Mouse (Mus musculus) natural killer cell, adult 2 months (primary cell): ENCODE measurements around the gene Tacc2.

Experiments used
- DNase-seq, 2 experiments: peaks; one replicate each; pipeline ENCODE4 v3.0.0; 2022; ENCODE audit warnings: low spot score in 2 of 2

The Tacc2 gene

DNA sequence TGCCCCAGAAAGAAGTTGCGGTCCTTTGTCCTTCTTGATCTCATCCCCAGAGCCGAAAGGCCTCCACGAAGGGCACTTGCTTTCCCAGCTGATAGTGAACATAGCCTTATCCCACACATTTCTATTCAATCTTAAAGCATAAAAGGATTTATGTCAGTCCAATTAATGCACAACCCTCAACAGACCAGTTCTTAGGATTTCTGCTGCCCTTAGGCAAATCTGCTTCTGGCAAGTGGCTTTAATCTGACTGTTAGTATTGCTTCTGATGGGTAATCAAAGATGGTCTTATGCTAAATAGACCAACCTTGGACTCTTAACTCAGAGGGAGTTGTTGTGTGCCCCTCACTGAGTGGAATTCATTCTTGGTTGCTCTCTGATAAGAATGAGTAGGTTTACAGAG is 40.4 kb downstream of the Tacc2 start:
- DNase-seq: no peak

DNA sequence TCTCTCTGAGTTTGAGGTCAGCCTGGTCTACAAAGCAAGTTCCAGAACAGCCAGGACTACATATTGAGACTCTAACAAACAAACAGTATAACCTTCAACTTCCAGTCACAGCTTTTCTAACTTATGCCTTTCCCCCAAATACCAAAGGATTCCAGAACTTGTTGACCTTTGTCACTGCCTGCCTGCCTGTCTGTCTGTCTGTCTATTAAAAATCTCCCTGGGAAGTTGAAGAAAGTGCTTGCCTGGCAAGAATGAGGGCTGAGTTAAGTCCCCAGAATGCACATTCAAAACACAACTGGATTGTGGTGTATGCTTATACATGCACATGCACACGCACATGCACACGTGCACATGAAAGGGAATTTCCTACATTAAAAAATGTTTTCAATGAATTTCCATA is 43.8 kb downstream of the Tacc2 start:
- DNase-seq: no peak

DNA sequence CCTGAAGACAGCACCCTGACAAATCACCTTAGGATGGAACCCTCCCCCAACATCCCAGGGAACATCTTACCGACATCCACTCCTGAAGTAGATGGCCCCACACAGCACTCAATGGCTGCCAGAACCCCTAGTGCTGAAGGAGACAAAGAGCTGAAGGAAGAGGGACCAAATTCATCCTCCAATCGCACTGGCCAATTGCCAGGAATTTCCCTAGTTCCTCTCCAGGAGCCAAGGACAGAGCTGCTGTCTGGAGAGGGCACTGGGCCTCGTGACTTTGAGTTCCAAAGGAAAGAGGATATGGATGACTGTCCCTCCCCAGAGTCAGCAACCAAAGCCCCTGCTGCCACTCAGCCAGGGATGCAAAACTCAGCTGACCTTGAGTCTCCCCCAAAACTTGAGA is 44.7 kb downstream of the Tacc2 start:
- DNase-seq: no peak

DNA sequence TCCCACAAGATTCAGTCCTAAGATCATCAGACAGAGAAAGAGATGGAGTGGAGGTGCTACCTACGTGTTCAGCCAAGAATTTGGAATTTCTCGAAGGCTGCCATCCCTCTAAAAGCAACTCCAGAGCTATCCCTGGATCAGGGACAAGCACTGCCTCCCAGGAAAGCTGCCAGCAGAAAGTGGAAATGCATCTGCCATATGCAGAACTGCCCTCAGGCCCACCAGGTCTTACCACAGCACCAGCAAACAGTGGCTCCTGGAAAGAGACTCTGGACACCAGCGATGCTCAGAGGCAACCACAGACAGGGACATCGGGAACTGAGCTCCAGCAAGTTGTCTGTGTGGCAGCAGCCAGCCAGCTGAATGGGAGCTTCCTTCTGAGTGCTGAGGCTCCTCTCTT is 45.1 kb downstream of the Tacc2 start:
- DNase-seq: no peak

DNA sequence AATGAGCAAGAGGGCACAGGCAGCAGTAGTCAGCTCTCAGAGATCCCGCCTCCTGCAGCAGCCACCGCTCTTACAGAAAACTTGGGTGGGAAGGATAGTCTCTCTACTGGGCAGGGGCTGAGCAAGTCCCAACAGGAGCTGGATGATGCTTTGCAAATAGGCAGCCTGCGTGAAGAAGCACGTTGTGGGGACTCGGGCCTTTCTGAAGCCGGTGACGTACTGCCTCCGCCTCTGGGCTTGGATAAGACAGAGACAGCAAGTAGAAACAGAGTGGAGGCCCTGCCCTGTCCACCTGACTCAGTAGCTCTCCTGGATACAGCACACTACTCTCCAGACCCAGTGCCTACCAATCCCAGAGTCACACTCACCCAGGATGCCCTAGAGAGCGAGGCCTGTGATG is 47.1 kb downstream of the Tacc2 start:
- no peak for DNase-seq

DNA sequence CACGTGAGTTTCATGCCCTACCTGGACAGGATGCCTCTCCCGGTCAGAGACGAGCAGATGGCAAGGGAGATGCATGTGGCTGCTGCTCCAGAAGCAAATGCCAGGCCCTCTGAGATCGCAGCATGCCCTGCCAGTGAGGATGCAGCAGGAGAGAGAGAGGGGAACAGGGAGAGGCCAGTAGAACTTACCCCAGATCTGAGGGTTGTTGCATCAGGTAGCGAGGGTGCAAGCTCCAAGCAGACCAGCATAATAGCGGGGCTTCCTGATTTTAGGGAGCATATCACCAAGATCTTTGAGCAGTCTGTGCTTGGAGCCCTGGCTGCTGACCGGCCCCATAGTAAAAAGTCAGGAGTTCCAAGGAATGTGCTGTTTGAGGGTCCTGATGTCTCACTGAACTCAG is 48.1 kb downstream of the Tacc2 start:
- no peak for DNase-seq

DNA sequence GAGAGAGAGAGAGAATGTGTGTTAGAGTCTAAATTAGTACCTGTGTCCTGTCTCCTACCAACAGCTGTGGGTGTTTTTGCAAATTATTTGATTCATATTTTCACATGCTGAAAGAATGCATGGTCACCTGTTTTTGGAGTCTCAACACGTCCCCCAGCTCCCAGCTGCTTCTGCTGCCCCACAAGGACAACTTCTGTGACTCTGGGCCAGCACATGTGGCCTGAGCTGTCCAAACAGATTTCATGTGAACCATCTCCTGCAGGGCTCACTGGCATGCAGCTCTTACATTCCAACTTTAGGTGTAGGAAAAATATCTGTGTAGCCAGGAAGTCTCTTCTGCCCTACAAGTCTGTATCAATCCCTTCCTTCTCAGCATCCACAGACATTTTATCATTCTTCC is 51.4 kb downstream of the Tacc2 start:
- DNase-seq: no peak

DNA sequence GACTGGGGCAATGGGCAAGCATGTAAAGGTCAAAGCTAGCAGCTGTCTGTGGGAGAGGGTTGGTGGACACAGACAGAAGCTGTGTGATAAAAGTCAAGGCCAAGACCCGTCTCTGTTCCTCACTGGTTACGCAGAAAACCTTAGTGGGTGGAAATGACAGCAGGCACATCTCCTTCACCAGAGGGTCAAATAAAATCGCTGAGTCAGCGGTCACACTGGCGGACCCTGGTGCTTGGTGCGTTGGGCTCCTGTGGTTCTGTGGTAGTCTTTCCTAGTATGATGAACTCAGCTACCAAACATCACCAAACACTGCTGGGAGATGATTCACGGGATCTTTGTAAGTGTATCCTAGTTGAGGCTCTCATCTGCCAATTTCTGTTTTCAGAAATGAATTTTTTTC is 52.8 kb downstream of the Tacc2 start:
- DNase-seq: no peak

DNA sequence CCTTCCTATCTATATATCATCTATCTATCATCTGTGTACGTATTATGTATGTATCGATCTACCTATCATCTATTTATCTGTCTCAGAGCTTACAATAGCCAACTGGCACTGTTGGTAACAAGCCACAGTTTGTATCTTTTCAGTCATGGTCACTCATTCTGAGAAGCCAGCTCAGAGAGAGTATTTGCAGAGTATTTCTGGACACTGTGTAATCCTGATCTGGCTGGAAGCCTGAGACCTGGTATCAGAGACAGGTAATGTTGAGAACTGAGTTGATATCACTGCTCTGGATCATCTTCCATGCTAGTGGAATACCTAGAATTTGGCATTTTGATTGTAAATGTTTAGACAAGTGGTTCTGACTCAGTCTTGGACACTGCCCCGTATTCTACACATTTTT is 53.7 kb downstream of the Tacc2 start:
- DNase-seq: no peak

DNA sequence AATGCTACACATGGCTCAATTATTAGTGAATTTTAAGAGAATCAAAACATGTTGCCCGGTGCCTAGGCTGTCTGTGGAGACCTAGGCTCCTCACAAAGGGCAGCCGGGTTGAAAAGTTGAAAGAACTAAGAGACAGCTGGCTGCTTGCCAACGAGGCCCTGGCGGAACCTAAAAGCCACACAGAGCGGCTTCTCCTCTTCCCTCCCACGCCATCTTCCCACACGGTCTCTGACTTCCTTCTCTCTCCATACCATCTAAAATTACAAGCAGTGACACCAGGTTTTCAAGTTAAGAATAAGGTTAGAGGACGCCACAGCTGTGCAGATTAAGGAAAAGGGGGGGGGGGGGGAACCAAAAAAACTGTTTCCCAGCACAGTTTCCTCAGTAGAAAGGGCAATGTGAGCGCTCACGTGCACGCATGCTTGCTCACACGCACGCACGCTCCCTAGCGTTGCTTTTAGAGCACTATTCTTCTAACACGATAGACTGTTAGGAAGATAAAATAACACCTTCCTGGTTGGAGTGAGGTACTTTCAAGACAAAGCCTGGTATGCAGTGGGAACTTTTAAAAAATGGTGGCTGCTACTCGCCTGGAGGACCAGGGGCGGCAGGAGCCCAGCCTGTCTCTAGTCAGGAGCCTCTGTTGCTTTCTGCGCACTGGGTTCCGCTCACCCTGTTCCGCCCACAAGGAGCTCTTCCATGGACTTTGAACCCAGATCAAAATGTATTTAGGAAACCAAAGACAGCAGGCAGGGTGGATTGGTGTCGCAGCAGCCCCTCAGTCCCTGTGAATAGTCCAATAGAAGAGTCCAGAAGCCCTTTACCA is 54.5 kb downstream of the Tacc2 start:
- DNase-seq: peak; percentile 27 to 37

DNA sequence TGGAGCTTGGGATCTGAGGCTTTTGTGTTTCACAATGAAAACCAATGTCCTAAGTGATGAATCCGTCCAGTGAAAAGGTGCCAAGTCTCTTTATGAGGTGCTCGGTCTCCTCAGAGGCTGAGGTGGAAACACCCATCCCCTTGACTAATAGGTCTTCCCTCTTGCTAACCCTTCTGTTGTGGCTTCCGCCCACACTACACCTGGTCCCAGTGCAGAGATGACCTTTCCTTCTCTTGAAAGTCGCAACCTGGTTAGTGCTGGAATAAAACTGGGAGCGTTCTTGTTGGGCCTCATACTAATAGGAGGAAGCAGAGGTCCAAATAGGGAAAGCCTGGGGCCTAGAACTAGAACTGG is 55.1 kb downstream of the Tacc2 start:
- no peak for DNase-seq

DNA sequence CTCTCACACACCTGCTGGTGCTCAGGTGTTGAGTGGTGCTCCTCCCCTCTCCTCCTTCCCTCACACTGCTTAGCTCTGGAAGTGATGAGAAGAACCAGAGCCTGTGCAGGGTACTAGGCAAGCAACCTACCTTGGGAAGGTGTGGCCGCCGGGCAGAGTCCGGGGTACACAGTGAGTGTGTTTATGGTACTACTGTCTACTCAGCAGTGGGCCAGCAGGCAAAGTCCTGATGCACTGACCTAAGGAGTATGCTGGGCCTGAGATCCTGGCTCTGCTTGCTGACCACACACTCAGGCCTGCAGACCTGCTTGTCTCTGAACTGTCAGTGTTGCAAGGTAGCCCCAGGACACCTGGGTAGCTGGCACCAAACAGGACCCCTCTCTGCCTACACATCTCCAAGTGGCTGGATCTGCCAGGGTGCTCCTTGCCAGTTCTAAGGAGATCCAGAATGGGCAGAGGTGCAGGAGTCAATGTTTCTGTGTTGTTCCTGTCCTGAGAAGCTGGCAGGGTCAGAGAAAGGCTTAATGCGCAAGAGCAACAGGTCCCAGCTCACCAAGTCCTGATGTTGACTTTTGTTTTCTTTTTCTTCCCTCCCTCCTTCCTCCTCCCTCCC is 57.1 kb downstream of the Tacc2 start:
- DNase-seq: no peak

DNA sequence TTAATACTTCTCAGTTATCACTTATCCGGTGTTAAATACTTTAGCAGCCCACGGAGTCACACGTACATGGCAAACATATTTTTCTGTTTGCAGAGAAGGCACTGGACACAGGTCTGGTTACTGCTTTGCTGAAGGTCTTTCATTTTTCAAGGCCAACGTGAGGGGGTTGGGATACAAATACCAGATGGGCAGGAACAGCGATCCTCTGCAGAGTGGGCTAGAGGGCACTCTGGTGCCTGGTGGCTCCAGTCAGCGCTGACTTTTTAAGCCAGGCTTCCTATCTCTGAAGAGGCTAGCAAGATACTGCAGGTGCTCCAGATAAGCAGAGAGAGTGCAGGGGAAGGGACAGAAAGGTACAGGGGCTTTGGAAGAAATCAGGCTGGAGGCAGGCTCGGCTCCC is 58.0 kb downstream of the Tacc2 start:
- DNase-seq: no peak

DNA sequence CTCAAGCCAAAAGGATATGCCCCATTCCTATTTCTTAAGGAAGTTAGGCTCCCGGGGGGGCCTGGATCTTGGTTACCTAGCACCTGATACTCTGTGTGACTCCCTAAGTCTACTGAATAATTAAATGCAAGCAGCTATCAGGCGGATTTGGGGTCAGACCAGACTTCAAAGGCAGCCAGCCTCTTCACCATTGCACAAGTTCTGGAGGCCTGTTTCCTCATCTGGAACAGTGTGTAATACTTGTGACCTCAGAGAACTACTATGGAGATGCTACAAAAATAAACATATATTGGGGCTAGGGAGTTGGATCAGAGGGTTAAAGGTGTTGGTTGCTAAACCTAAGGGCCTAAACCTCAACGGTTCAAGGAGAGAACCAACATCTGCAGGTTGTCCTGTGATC is 59.0 kb downstream of the Tacc2 start:
- no peak for DNase-seq

DNA sequence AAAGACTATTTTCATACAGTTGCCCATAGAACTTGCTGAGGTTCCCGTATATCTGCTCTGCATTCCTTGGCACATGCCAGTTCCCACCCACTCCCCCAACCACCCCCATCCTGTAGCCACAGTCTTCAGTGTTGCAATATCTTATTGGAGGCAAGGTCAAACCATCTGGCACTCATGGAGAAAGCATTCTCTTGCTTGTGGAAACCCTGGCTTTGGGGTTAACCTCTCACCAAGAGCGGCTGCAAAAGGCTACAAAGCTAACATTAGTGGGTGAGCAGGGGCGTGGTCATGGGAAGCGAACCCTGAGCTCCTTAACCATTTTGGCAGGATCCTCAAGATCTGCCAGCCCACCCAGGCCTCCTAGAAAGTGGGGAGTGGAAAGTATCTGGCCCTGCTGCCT is 59.7 kb downstream of the Tacc2 start:
- DNase-seq: no peak

DNA sequence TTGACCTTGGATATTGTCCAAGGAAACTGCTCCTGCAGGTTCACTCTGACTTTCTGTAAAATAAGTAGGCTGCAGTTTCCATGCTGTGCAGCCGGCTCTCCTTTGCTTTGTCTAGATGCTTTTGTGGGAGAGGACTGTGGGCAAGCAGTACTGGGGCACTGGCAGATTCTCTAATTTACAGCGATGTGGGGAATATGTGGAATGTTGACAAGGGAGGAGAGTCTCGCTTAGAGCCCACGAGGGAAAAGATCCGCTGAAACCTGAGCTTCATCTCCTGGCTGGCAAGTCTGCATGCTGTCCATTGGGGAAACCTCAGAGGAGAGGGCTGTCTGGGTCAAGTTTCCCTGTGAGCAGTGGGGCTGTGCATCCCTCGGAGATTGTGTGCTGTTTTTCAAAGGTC is 60.6 kb downstream of the Tacc2 start:
- DNase-seq: no peak

DNA sequence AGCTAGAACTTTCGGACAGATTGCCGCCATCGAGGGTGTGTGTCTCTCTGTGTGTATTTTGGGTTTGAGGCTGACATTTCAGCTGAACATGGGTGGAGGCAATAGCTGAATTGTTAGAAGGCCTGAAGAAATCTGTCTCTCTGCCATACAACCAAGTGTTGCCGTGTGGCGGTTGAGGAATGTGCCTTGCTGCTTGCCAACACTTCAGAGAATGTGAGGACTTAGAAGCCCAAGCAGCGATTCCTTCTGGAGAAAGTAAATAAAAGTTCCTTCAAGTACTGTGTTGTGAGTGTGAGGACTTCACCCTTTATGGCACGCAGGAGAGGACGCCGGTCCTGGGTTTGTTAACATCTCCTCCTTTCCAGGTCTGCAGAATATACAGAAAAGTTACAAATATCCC is 63.4 kb downstream of the Tacc2 start:
- no peak for DNase-seq

DNA sequence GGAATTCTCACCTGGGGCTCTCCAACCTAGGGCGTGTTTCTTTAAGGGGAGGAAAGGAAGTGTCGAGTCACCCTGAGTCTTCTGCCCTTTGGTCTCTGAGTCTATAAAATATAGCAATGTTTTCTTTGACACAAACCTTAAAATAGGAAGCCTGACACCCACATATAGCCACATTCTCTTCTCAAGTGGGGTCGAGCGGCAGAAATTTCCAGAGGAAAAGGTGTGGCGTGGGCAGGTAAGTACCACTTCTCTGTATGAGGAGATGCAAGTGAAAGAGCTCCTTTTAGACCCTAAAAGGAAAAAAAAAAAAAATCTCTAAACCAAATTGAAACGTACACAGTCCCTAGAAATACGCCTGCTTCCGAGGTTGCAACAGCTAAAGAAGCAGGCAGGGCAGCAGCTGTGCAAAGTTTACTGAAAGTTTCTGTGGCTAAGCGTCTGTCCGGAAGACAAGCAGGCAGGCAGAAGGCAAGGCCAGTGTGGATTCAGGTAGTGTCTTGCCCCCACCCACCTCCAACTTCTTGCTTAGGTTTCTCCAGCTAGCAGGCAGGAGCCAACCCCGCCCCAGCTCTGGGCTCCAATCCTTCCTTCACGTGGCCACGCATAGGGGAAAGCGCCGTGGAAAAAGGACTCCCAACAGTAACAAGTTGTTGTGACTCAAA is 68.2 kb downstream of the Tacc2 start:
- DNase-seq: peak in 1 of 2 experiments; percentile 8

DNA sequence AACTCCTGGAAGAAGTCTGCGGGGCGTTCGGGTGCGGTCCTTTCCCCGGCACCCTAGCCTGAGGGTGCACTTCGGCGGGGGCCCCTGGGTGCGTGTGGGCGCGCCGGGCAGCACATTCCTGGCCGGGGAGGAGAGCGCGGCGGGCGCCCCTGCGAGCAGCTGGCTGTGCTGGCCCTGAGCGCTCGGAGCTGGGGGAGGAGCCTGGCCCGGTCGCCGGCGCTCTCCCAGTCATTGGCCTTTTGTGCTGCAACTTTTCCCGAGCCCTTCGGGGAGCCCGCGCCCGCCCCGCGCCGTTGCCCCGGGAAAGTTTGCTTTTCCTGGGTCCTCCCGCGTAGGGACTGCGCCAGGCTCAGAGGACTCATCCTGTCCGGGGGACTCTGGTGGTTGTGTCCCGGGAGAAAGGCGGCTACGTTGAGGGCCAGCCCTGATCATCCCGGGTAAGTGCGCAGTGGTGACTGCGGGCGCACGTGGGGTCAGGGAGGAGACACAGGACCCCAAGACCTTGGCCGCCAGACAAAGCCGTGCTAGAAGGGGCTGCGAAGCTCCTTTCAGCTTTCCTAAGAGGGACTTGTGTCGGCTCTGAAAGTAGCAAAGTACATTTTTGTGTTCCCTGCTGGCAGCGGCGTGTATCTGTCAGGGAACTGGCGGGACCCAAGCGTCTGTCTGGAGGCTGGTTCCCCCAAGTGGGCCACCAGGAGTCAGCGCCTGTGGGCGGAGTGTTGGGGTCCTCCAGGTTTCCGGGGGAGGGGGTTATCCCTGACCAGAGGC is 68.9 kb downstream of the Tacc2 start:
- peak; percentile 24 to 25 for DNase-seq

DNA sequence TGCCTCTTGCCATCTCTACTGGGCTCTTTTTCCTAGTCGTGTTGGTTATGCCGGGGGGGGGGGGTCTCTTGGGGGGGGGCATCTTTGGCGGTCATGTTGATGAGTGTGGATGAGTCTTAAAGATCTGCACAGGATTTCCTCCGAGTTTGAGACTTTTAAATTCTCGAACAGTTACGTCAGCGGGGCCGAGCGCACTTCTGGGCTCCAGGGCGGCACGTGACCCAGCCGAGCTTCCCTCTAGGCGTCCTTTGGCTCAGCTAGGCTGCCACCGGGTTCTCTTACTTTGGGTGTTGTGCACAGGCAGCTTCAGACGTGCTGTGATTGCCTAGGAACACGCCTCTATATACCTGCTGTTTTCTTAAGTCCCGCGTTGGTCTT is 69.5 kb downstream of the Tacc2 start:
- peak; percentile 61 to 66 for DNase-seq

DNA sequence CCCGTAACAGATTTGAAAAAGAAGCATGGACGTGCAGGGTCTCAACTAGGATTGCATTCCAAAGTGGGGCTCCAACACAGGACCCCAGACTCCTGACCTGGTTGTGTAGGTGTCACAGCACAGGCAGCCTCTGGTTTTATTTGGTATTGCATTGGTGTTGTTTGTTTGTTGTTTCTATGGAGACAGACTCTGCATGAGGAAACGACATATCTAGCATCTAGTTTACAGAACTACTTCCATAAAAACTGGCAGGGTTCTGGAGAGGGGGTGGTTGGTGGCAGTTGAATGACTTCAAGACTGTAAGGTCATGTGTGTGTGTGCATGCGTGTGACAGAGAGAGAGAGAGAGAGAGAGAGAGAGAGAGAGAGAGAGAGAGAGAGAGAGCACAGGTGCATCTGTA is 70.8 kb downstream of the Tacc2 start:
- no peak for DNase-seq

DNA sequence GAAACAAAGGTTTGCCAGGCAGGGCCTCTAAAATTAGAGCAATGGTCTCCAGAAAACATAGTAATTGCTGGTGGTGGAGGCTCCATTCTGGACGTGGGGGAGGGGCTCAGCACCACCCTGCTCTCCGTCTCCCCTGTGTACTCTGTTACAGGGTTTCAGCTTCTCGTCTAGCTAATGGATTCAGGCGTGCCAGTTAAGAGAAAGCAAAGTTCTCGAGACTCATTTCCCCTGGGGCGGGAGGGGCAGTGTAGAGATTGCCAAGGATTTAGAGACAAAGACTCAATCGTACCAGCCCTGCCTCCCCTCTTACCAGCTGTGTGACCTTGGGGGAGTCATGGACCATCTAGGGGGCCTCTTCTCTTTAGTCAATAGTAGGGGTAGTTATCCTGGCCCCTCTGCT is 72.0 kb downstream of the Tacc2 start:
- DNase-seq: no peak

DNA sequence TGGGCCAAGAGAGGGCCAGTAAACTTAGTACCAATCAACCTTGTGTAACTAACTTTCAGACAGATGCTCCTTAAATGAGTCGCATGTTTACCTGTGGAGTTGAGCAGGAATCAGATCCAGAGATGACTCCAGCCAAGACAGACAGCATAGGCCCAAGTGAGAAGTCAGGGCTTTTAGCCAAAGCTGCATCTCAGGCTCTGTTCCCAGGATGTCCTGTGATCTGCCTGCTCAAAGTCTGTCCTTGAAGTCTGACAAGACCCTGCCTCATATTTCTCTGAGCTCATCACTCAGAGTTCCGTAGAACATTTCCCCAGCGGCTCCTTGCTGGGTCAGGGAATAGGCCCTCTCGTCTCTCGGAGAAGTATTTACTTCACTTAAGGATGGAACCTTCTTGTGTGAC is 73.4 kb downstream of the Tacc2 start:
- DNase-seq: no peak
